Mouse (Mus musculus) myocyte (in vitro differentiated cells): ENCODE measurements around the gene Gm37240. TPM values are rescaled to one million over a fixed set of nuclear protein-coding genes. Genes with fewer than 3 reads are reported as not detected.

Experiments used
- H3K27me3 ChIP-seq: one replicate; pipeline ENCODE4 v1.6.1; 2011; ENCODE audit not compliant: control insufficient read depth, insufficient read depth, insufficient read length
- H3K36me3 ChIP-seq: one replicate; pipeline ENCODE4 v1.6.1; 2011; ENCODE audit not compliant: control insufficient read depth, insufficient read depth
- H3K4me2 ChIP-seq: one replicate; pipeline ENCODE4 v1.6.1; 2011; ENCODE audit warnings: low read depth, control low read depth
- H3K4me3 ChIP-seq: one replicate; pipeline ENCODE4 v1.5.1; 2011; ENCODE audit warnings: mild to moderate bottlenecking, control low read depth, moderate library complexity
- H3K79me2 ChIP-seq: one replicate; pipeline ENCODE4 v1.6.1; 2011; ENCODE audit not compliant: control insufficient read depth, insufficient read depth
- H3ac ChIP-seq: one replicate; pipeline ENCODE4 v1.6.1; 2011; ENCODE audit not compliant: control insufficient read depth, insufficient read length
- CEBPB ChIP-seq: IDR thresholded peaks from 2 replicates; pipeline ENCODE4 v1.6.1; 2011; ENCODE audit warnings: mild to moderate bottlenecking, moderate library complexity; ENCODE audit not compliant: poor library complexity, insufficient read depth, severe bottlenecking
- E2F4 ChIP-seq: IDR thresholded peaks from one replicate; pipeline ENCODE4 v1.6.1; 2011; ENCODE audit warnings: mild to moderate bottlenecking, control low read depth, moderate library complexity; ENCODE audit not compliant: insufficient read depth
- MAX ChIP-seq: IDR thresholded peaks from one replicate; pipeline ENCODE4 v1.6.1; 2011; ENCODE audit warnings: low read depth, mild to moderate bottlenecking, control low read depth
- MYOD1 ChIP-seq, 3 experiments: IDR thresholded peaks; one replicate each; pipeline ENCODE4 v1.6.1; 2011; ENCODE audit warnings: control low read depth in 2 of 3, low read depth in 2 of 3, mild to moderate bottlenecking in 2 of 3, moderate library complexity in 1 of 3; ENCODE audit not compliant: insufficient read length in 2 of 3, control insufficient read depth in 1 of 3
- MYOG ChIP-seq, 3 experiments: IDR thresholded peaks; one replicate each; pipeline ENCODE4 v1.6.1; 2011; ENCODE audit warnings: control low read depth in 2 of 3, low read depth in 2 of 3, mild to moderate bottlenecking in 2 of 3; ENCODE audit not compliant: insufficient read length in 2 of 3, control insufficient read depth in 1 of 3, insufficient read depth in 1 of 3
- POLR2A ChIP-seq: IDR thresholded peaks from one replicate; pipeline ENCODE4 v1.6.1; 2011; ENCODE audit warnings: low read depth, mild to moderate bottlenecking, control low read depth, moderate library complexity; ENCODE audit not compliant: insufficient read length
- POLR2AphosphoS2 ChIP-seq: IDR thresholded peaks from one replicate; pipeline ENCODE4 v1.6.1; 2011; ENCODE audit warnings: low read depth, control low read depth; ENCODE audit not compliant: insufficient read length
- REST ChIP-seq: IDR thresholded peaks from one replicate; pipeline ENCODE4 v1.6.1; 2011; ENCODE audit warnings: mild to moderate bottlenecking, control low read depth, moderate library complexity; ENCODE audit not compliant: insufficient read depth, insufficient read length
- SRF ChIP-seq: IDR thresholded peaks from one replicate; pipeline ENCODE4 v1.6.1; 2011; ENCODE audit warnings: low read depth; ENCODE audit not compliant: control insufficient read depth, insufficient read length
- TCF12 ChIP-seq: IDR thresholded peaks from one replicate; pipeline ENCODE4 v1.6.1; 2011; ENCODE audit warnings: mild to moderate bottlenecking, control low read depth; ENCODE audit not compliant: poor library complexity, insufficient read depth, severe bottlenecking
- TCF3 ChIP-seq: IDR thresholded peaks from one replicate; pipeline ENCODE4 v1.6.1; 2011; ENCODE audit warnings: low read depth, control low read depth; ENCODE audit not compliant: insufficient read length
- USF1 ChIP-seq: IDR thresholded peaks from one replicate; pipeline ENCODE4 v1.6.1; 2011; ENCODE audit warnings: low read depth, mild to moderate bottlenecking, control low read depth, moderate library complexity
- polyA plus RNA-seq: library from polyadenylated mRNA; unstranded; fragments of >200 nt; fragmentation: generic; extraction: Trizol; gene quantifications from one replicate; pipeline ENCODE4 v1.2.1, GENCODE M21; 2012; ENCODE audit warnings: missing spikeins

The Gm37240 gene
- polyA plus RNA-seq, 1 experiment, result 8.7 TPM

DNA sequence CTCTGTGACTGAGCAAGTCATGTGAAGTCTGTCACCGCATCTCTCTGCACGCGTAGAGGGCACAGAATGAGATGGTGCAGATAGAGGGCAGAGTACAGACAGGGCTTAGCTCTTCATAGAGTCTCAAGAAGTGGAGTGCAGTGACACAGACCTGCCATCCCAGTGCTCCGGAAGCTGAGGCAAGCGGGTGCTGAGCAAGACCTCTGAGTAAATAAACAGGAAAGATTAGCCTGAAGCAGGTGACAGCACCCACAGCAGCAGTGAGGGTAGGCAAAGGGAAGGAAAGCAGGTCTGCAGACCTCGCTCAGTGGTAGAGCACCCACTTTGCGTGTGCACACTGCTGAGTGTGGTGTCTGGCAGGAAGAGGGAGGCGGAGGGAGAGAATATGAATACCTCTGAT is 1205.6 kb downstream of the Gm37240 start:
- H3ac ChIP-seq, result no peak overlapping the region
- peaks cover 29% of the 10 kb centered on the region for H3K27me3 ChIP-seq
- TF ChIP-seq REST, result no peak

DNA sequence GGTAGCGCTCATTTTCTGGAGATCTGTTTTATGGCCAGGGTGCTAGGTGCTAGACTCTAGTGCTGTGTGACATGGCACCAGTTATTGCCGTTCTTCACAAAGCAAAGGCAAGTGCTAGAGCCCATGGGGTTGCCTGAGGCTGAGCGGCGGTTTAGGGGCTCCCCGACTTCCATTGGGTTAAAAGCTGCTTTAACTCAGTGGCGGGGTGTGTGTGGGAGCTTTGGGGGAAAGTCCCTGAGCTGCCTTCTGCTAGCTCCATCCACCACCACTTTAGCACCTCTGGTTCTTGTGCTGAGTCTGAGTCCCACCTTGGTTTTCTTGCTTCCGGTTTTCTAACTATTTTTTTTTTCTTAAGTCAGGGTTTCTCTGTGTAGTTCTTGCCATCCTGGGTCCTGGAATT is 1207.3 kb downstream of the Gm37240 start:
- no peak overlapping the region for H3K4me3 ChIP-seq
- no peak overlapping the region for H3ac ChIP-seq
- H3K36me3 ChIP-seq, result no peaks in the 10 kb centered on the region
- peaks cover 29% of the 10 kb centered on the region for H3K27me3 ChIP-seq
- TF ChIP-seq REST (no peak), USF1 (no peak), TCF3 (no peak), MYOG (IDR thresholded peaks at IDR 0.05; ENCODE audit: control insufficient read depth in 1 of 3, insufficient read depth in 1 of 3, insufficient read length in 2 of 3, low read depth in 2 of 3) (no peak), MAX (no peak), CEBPB (no peak), POLR2AphosphoS2 (no peak), SRF (no peak)
- H3K4me2 ChIP-seq, result no peak overlapping the region
- H3K79me2 ChIP-seq, result no peaks in the 10 kb centered on the region

More for the DNA sequence above, 1205.6 kb downstream of the Gm37240 start:
- H3K79me2 ChIP-seq, result no peaks in the 10 kb centered on the region
- no peaks in the 10 kb centered on the region for H3K36me3 ChIP-seq
- no peak overlapping the region for H3K4me3 ChIP-seq
- no peak overlapping the region for H3K4me2 ChIP-seq

GRCm38 (mm10) chr3:84679542-84679941 is 1207.8 kb downstream of the Gm37240 start:
- Histone ChIP-seq H3K4me2 (no peak overlapping the region), H3K4me3 (no peak overlapping the region), H3ac (no peak overlapping the region), H3K79me2 (no peaks in the 10 kb centered on the region), H3K27me3 (peaks cover 27% of the 10 kb centered on the region), H3K36me3 (no peaks in the 10 kb centered on the region)
- no peak for TF ChIP-seq MYOD1 (IDR thresholded peaks at IDR 0.05; ENCODE audit: control insufficient read depth in 1 of 3, insufficient read length in 2 of 3, low read depth in 2 of 3)
- no peak for TF ChIP-seq TCF12
- no peak for TF ChIP-seq POLR2AphosphoS2
- TF ChIP-seq CEBPB, result no peak

- H3ac ChIP-seq, result no peak overlapping the region
- H3K4me2 ChIP-seq, result no peak overlapping the region
- H3K4me3 ChIP-seq, result no peak overlapping the region
- TF ChIP-seq MYOD1 (IDR thresholded peaks at IDR 0.05; ENCODE audit: control insufficient read depth in 1 of 3, insufficient read length in 2 of 3, low read depth in 2 of 3), result no peak
- TF ChIP-seq USF1, result no peak
- no peak for TF ChIP-seq MAX
- no peak for TF ChIP-seq CEBPB
- no peak for TF ChIP-seq TCF3
- no peak for TF ChIP-seq TCF12
- TF ChIP-seq MYOG (IDR thresholded peaks at IDR 0.05; ENCODE audit: control insufficient read depth in 1 of 3, insufficient read depth in 1 of 3, insufficient read length in 2 of 3, low read depth in 2 of 3), result no peak
- TF ChIP-seq E2F4, result no peak
- TF ChIP-seq POLR2A, result no peak
- TF ChIP-seq REST, result no peak
- no peak for TF ChIP-seq POLR2AphosphoS2
- no peak for TF ChIP-seq SRF
- no peaks in the 10 kb centered on the region for H3K79me2 ChIP-seq
- peaks cover 20% of the 10 kb centered on the region for H3K27me3 ChIP-seq
- H3K36me3 ChIP-seq, result no peaks in the 10 kb centered on the region
Observed at GRCm38 (mm10) chr3:84678891-84679290, 1208.4 kb downstream of the Gm37240 start.

DNA sequence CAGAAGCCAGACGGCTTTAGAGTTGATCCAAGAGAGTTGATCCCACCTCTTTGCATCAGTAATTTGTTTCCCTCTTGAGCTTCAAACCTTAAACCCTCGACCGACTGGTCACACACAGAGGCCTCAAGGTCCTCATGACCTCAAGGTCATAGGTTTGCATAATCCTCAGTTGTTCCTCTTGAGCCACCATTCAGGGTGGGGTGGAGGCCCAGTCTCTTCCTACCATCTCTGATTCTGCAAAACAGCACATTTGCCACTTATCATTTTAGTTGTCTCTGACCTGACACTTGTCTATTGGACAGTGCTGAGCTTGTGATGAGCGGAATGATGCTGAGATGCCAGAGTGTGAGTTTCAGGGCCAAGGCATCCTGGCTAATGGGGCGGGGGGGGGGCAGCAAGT is 1211.6 kb downstream of the Gm37240 start:
- H3ac ChIP-seq, result no peak overlapping the region
- no peak overlapping the region for H3K4me2 ChIP-seq
- no peaks in the 10 kb centered on the region for H3K79me2 ChIP-seq
- no peaks in the 10 kb centered on the region for H3K36me3 ChIP-seq
- no peaks in the 10 kb centered on the region for H3K27me3 ChIP-seq
- no peak overlapping the region for H3K4me3 ChIP-seq
- no peak for TF ChIP-seq REST
- TF ChIP-seq TCF3, result no peak
- TF ChIP-seq MYOG (IDR thresholded peaks at IDR 0.05; ENCODE audit: control insufficient read depth in 1 of 3, insufficient read depth in 1 of 3, insufficient read length in 2 of 3, low read depth in 2 of 3), result no peak
- TF ChIP-seq CEBPB, result no peak

- Histone ChIP-seq H3K4me2 (no peak overlapping the region), H3K4me3 (no peak overlapping the region), H3ac (no peak overlapping the region), H3K79me2 (no peaks in the 10 kb centered on the region), H3K27me3 (no peaks in the 10 kb centered on the region), H3K36me3 (no peaks in the 10 kb centered on the region)
- TF ChIP-seq POLR2AphosphoS2, result no peak
- TF ChIP-seq CEBPB, result no peak
- no peak for TF ChIP-seq E2F4
- no peak for TF ChIP-seq USF1
- TF ChIP-seq TCF3, result no peak
- TF ChIP-seq SRF, result no peak
- no peak for TF ChIP-seq TCF12
- no peak for TF ChIP-seq MYOG (IDR thresholded peaks at IDR 0.05; ENCODE audit: control insufficient read depth in 1 of 3, insufficient read depth in 1 of 3, insufficient read length in 2 of 3, low read depth in 2 of 3)
- TF ChIP-seq MYOD1 (IDR thresholded peaks at IDR 0.05; ENCODE audit: control insufficient read depth in 1 of 3, insufficient read length in 2 of 3, low read depth in 2 of 3), result no peak
- no peak for TF ChIP-seq MAX
- no peak for TF ChIP-seq REST
- no peak for TF ChIP-seq POLR2A
Observed at GRCm38 (mm10) chr3:84673552-84673951, 1213.8 kb downstream of the Gm37240 start.
